Mouse (Mus musculus) retina, adult 2 months (tissue): ENCODE measurements around the gene Dennd1c.

Experiments used
- DNase-seq: peaks from one replicate; pipeline ENCODE4 v3.0.0-alpha.2; 2012; ENCODE audit warnings: low read depth, low spot score

Gene Dennd1c

GRCm38 (mm10) chr17:57048816-57049215 lies 29.5 kb downstream of the Dennd1c start:
- DNase-seq: no peak

GRCm38 (mm10) chr17:57047406-57047805 lies 30.9 kb downstream of the Dennd1c start:
- DNase-seq: no peak

- no peak for DNase-seq
Measured at GRCm38 (mm10) chr17:57041554-57041953, 36.8 kb downstream of the Dennd1c start, which contains the start of gene Slc25a41. Gene Slc25a41, minus strand, starts transcription at chr17:57041654.

GRCm38 (mm10) chr17:57038978-57039377 lies 39.3 kb downstream of the Dennd1c start:
- no peak for DNase-seq

GRCm38 (mm10) chr17:57032854-57033253 lies 45.5 kb downstream of the Dennd1c start:
- no peak for DNase-seq

GRCm38 (mm10) chr17:57031661-57032420 lies 46.5 kb downstream of the Dennd1c start:
- peak; percentile 100 for DNase-seq

- no peak for DNase-seq
Measured at GRCm38 (mm10) chr17:57030931-57031660, 47.2 kb downstream of the Dennd1c start, which contains the start of gene Khsrp. Gene Khsrp, minus strand, starts transcription at chr17:57031522.

- no peak for DNase-seq
Measured at GRCm38 (mm10) chr17:57029691-57030090, 48.6 kb downstream of the Dennd1c start.

GRCm38 (mm10) chr17:57027471-57027870 lies 50.8 kb downstream of the Dennd1c start:
- DNase-seq: no peak

GRCm38 (mm10) chr17:57020960-57021359 lies 57.4 kb downstream of the Dennd1c start:
- DNase-seq: no peak

- DNase-seq: no peak
Measured at GRCm38 (mm10) chr17:57019693-57020092, 58.6 kb downstream of the Dennd1c start.
